Mouse (Mus musculus) cerebellum, adult 11-12 months (tissue): ENCODE measurements around the gene Rgl2.
A peak's percentile ranks its signal among the peaks of the same experiment; 100 is the strongest.
"Not testable (repeated sequence)": the region's sequence is repeated elsewhere in the genome, so short reads cannot be mapped to it uniquely, and the experiment has no call there.

ENCODE experiments used
- DNase-seq: peaks from one replicate; pipeline ENCODE4 v3.0.0; 2022

The Rgl2 gene

GRCm38 (mm10) chr17:33929371-33930279 lies at the start of gene Rgl2:
Rgl2 (plus strand) TSS chr17:33929543.
- peak; percentile 92 for DNase-seq

- DNase-seq = not testable (repeated sequence)
These were observed 45.0 kb upstream of the Rgl2 start for GRCm38 (mm10) chr17:33884320-33884719.

GRCm38 (mm10) chr17:33887802-33888201 lies 41.5 kb upstream of the Rgl2 start:
- DNase-seq = not testable (repeated sequence)

GRCm38 (mm10) chr17:33888230-33888629 lies 41.1 kb upstream of the Rgl2 start:
- not testable (repeated sequence) for DNase-seq

- DNase-seq = not testable (repeated sequence)
These were observed 39.3 kb upstream of the Rgl2 start for GRCm38 (mm10) chr17:33889941-33890532.

GRCm38 (mm10) chr17:33890533-33891059 lies 38.7 kb upstream of the Rgl2 start, which contains the start of gene Kifc1:
Kifc1 (minus strand) TSS chr17:33890661.
- DNase-seq = peak; percentile 100

GRCm38 (mm10) chr17:33891357-33891756 lies 38.0 kb upstream of the Rgl2 start:
- DNase-seq = no peak

GRCm38 (mm10) chr17:33891892-33892291 lies 37.5 kb upstream of the Rgl2 start:
- DNase-seq = peak; percentile 28

- peak; percentile 27 for DNase-seq
These were observed 36.9 kb upstream of the Rgl2 start for GRCm38 (mm10) chr17:33892429-33892828.

- DNase-seq = peak; percentile 5
These were observed 36.3 kb upstream of the Rgl2 start for GRCm38 (mm10) chr17:33893011-33893410.

GRCm38 (mm10) chr17:33897114-33897794 lies 32.1 kb upstream of the Rgl2 start:
- peak; percentile 4 for DNase-seq

- DNase-seq = not testable (repeated sequence)
These were observed 31.1 kb upstream of the Rgl2 start for GRCm38 (mm10) chr17:33898193-33898592.

- DNase-seq = peak; percentile 6
These were observed 29.7 kb upstream of the Rgl2 start for GRCm38 (mm10) chr17:33899642-33900041.

GRCm38 (mm10) chr17:33900281-33900988 lies 28.9 kb upstream of the Rgl2 start:
- peak; percentile 26 for DNase-seq

GRCm38 (mm10) chr17:33900989-33901314 lies 28.4 kb upstream of the Rgl2 start:
- peak; percentile 6 for DNase-seq

- no peak for DNase-seq
These were observed 27.7 kb upstream of the Rgl2 start for GRCm38 (mm10) chr17:33901653-33902052.

GRCm38 (mm10) chr17:33902079-33902478 lies 27.3 kb upstream of the Rgl2 start:
- no peak for DNase-seq

GRCm38 (mm10) chr17:33902491-33902890 lies 26.9 kb upstream of the Rgl2 start:
- no peak for DNase-seq

GRCm38 (mm10) chr17:33903911-33904651 lies 25.3 kb upstream of the Rgl2 start:
- not testable (repeated sequence) for DNase-seq

- not testable (repeated sequence) for DNase-seq
These were observed 24.5 kb upstream of the Rgl2 start, which contains the start of gene Platr17 for GRCm38 (mm10) chr17:33904835-33905234. Platr17 (plus strand) TSS chr17:33905135.

- DNase-seq = peak; percentile 84
These were observed 20.8 kb upstream of the Rgl2 start for GRCm38 (mm10) chr17:33908331-33909076.
